Mouse (Mus musculus) mesoderm, embryonic 11.5 days (tissue): Measurements from ENCODE around the gene Dpp7.

ENCODE experiments used
- DNase-seq: peaks from one replicate; pipeline ENCODE4 v3.0.0-alpha.2; 2012; ENCODE audit warnings: low read depth, low spot score

Dpp7 gene

DNA sequence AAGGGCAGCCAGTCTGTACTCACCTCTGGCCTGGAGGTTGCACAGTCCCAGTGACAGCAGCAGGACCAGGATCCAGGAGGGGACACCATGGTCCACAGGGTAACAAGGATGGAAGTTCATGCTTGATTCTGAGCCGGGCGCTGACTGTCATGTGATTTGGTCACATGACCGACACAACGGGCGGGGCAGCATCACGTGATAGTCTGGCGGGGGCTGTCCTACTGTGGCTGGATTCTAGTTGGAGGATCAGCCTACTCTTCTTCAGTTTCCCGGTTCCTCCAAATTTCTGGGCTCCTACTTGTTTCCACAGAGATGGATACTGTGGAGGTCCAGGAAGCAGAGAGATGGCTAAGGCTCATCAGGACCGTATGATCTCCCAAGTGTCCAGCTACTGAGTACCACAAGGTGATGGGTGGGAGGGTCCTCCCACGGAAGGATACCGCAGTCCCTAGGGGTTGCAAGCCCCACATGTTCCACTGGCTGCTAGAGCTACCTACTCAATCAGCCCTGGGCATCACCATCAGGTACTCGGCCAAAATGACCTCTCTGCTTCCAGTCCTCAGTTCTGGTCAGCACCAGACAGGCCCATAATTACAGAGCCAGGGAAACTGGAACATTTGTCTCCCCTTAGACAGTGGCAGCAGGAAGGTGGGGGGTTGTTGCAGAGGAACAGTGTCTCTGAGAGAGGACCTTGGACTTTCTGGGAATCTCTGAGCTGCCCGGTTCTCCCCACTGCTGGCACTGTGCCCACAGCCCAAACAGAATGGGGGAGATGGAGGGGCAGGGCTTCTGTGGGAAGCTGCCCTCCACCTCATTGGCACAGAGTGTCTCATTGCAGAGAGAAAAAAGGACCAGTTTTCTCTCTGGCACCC lies at the start of gene Dpp7:
Gene Dpp7, minus strand, starts transcription at position 152 of the 872 bp plus-strand sequence.
- DNase-seq = peak; percentile 89

DNA sequence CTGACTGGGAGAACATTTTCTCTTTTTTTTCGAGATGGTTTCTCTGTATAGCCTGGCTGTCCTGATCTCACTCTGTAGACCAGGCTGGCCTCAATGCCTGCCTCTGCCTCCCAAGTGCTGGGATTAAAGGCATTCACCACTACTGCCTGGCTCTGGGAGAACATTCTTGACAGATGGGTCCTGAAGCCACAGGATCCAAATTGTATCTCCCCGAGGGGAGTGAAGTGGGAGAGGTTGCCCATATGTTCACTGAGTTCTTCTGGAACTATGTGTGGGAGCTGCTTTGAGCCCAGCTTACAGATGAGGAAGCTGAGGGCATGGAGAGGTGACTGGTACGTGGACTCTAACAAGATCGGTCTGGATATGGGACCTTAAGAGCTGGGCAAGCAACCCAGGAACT lies 47.8 kb upstream of the Dpp7 start:
- no peak for DNase-seq

DNA sequence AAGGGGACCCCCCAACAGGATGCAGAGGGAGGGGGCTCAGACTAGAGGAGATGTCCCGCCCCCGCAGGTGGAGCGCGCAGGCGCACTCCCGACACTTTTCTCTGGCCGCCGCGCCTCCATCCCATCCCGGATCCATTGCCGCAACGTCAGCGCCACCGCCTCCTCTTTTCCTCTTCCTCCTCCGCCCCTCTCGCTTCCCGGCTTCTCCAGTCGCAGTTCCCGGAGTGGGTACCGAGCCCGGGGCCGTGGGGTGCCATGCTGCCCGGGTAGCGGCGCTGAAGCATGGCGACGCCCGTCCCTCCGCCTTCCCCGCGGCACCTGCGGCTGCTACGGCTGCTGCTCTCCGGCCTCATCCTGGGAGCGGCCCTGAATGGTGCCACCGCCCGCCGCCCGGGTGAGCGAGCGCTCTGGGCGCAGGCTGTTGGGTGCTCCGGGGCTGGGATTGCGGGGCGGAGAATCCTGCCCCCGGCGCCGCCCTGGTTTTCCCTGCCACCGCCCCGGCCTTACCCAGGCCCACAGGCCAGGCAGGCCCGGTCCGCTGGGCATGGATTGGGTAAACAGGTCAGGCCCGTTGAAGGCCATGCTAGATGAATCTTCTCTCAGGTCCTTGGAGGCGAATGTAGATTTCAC lies 46.9 kb upstream of the Dpp7 start:
- DNase-seq = peak; percentile 48

DNA sequence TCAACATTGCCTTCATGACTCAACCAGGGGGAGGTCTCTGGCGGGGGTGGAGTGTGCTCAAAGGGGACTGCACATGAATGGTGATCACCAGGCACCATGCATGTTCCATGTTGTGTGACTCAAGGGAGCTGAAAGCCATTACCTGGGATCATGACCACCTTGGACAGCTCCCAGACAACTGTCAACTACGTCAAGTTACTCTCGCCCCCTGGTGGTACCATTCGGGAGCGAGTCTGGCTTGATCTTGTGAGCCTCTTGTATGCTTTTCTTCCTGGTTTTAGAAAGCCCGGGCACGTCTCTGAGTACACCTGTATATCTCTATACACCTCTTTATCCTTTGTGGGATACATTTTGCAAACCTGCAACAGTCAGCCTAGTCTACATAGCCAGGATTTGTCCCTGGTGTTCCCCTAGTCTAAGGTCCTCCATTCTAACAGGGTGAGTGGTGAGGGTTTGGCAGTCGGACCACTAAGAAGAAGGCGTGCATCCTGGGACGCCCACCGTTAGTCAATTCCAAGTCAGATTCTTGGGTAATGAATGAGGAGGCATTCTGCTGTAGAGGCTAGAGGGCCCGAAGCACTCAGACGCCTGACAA lies 46.3 kb upstream of the Dpp7 start:
- DNase-seq = peak; percentile 90

DNA sequence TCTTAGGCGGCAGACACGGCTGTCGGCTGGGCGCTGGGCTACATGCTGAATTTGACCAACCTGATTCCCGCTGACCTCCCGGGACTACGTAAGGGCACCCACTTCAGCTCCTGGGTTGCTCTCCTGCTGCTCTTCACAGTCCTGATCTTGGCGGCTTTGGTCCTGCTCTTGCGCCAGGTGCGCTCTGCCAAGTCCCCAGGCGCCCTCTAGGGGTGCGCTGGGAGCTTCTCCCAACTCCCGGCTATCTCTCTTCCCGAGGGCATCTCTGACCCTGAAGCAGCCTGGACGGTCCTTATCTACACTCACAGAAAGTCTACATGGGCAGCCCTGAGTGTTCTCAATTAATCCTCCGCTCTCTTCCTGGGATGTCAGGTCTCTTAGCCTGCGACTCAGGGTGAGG lies 44.6 kb upstream of the Dpp7 start:
- DNase-seq = no peak

DNA sequence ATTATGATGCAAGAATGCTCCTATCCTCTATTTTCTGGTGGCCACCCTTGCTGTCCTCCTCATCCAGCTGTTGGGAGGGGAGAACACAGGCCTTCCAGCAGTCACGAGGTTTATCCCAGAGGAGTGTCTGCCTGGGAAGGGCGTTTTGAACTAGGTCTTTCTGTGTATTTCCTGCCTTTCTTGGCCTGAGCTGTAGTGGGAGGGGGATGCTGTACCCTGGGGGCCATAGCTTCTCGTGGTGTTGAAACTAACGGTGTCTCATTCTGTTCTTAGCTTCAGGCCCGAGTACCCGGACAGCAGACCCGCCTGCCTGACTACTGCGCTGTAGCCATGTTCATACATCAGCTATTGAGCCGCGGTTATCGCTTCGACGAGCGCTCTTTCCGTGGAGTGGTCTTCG lies 44.1 kb upstream of the Dpp7 start:
- DNase-seq = no peak

DNA sequence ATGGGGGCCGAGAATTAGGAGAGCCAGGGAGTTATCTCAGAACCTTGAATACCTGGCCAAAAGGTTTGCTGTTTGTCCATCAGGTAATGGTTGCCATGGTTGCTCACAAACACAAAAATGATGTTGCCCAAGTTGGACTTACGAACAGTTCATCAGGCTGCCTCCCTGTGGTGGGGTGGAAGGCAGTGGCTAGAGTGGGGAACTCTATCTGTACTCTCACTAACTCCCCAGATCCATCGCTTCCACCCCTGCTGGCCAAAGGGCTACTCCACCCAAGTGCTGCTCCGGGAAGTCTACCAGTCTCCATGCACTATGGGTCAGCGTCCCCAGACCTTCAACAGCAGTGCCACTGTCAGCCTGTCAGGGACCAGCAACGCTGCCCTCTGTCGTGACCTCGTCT lies 42.9 kb upstream of the Dpp7 start, which contains the start of gene Npdc1:
Gene Npdc1, plus strand, starts transcription at position 301 of the 400 bp plus-strand sequence.
- DNase-seq = no peak

DNA sequence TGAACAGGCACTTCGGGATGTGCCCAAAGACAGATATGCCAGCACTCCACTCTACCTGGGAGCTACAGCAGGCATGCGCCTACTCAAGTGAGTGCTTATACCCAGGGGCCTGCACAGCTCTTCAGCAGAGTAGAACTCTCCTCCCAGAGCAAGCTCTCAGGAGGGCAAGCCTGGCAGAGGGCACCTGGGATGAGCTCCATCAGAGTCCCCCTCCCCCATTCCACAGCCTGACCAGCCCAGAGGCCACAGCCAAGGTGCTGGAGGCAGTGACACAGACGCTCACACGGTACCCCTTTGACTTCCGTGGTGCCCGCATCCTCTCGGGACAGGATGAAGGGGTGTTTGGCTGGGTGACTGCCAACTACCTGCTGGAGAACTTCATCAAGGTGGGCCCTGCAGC lies 41.9 kb upstream of the Dpp7 start:
- DNase-seq = no peak

DNA sequence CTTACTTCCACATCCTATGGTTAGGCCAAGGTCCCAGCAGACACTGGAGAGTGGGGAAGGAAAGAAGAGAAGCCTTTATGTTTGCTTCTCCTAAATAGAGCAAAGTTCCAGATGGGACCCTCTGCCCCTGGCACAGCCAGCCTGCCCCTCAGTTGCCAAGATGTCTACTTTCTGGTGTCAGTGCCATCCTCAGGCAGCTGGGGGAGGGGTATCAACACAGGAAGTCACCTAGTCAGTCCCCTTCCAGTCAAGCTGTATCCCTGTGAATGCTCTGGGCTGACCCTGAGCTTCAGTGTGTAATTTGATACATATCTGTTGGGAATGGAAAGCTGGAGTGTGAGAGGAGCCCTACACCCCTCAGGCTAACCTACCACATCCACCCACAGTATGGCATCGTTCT lies 40.9 kb upstream of the Dpp7 start:
- no peak for DNase-seq

DNA sequence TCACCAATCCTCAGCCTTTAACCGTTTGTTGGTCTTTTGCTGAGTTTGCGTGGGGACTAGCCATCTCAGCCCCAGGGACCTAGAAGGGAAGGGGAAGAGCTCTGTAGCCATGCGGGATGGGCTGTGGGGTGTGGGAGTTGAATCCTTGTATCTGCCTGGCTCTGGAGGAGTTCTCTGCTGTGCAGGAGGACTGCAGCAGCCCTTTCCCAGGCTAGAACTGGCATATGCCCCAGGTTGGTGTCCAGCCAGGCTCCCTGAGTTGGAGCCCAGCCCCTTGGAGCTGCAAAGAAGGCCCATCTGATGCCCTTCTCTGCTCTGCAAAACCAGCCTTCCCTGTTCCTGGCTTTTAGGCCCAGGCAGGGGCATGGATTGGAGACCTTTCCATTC lies 40.4 kb upstream of the Dpp7 start:
- DNase-seq = no peak

DNA sequence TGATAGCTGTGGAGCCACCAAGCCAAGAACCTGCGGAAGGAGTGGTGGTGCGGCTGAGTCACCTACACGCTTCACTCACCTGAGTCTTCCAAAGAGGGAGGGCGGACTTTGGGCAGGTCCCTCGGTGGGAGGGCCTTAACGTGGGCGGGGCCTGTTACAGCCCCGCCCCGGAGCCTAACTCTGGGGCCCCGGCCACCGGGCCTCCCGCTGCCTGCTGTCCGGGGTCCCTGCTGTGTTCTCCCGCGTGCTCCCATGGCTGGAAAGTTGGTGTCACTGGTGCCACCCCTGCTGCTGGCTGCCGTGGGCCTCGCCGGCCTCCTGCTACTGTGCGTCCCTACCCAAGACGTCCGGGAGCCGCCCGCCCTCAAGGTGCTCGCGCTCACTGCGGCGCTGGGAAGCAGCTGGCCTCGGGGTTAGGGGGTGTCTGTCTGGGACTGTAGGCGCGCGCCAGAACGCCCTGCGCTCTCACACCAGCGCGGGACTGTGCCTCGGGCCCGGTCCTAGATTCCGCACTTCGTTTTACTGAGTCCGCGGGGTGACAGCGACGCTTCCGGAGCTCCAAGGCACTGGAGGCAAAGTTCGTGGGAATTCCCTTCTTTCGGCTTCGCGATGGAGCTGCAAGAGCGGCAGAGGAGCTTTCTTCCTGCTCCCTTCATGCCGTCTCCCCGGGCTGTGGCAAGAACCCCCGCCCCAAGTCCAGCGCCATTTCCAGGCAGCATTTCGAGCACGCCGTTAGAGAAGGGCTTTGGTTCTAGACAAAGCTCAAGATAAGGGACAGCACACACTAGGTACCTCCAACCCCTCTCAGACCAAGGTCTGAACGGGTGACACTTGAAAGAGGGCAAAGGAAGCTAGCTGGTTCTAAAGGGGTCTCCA lies 39.8 kb upstream of the Dpp7 start, which contains the start of gene Entpd2:
Gene Entpd2, plus strand, starts transcription at position 154 of the 876 bp plus-strand sequence.
- peak; percentile 33 for DNase-seq

DNA sequence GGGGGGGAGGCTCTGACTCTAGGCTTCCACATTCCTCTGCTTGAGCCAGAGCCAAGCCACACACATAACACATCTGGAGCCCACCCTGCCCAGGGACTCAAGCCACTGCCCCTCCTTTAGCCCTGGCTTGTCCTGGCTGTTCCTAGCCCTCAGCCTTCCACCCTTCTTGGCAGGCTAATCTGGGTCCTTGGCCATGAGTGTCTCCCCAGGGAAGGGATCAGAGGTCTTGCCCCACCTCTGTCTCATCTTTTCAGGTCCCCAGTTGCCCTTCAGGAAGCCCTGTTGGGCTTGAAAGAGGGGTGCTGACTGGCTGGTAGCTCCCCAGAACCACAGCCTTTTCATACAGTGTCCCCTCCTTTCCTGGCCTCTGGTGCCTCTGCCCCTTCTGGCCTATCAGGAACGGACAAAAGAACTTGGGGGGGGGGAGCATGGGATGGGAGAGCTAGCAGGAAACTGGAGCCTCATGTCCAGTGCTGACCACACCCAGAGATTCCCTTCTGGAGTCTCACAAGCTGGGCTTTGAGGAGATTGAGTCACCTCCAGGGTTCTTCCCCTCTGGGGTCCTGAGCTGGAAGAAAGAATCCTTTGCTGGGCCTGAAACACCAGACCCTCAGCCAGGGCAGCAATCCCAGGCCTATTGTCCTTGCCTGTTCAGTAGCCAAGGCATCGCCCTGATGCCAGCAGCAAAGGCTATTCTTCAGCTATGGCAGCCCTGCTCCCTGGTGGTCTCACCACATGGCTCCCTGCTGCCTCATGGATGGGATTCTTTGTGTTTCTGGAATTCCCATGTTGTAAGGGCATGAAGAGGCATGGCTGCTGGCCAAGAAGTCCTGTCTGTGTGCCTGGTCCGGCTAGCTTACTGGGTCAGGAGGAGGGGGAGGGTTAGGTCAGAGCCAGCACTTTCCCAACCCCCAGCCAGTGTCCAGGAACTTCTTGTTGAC lies 38.4 kb upstream of the Dpp7 start:
- DNase-seq = no peak

DNA sequence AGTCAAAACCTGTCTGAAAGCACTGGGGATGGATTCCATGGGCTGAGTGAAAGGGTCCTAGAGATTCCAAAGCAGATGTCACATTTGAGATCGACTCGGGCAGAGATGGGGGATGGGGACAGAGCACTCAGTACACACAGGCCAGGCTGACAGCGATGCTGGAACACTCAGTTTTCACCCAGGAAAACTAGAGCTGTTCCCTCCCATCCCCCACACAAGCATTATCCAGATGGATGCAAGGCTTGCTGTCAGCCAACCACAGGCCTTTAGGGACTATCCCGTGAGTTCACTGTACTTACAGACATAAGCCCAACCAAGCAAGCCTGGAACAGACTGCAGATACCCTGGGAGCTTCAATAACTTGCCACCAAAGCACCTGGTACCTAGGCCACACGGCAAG lies 35.1 kb upstream of the Dpp7 start:
- no peak for DNase-seq

DNA sequence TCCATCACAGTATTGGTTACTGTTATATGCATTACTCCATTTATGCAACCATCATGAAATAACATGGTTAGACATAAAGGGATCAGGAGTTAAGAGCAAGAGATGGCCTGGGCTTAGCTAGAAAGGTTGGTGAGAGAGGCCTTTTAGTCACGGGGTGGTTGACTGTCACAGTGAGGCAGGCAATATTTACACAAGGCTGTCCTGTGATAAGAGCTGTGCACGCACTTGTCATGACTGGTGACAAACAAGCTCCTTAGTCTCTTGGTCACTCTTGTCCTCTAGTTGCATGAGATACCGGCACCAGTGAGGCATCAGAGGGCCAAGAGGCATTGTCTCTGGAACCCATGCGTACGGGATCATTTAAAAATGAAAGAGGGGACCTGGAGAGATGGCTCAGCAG lies 28.3 kb upstream of the Dpp7 start:
- DNase-seq = no peak

DNA sequence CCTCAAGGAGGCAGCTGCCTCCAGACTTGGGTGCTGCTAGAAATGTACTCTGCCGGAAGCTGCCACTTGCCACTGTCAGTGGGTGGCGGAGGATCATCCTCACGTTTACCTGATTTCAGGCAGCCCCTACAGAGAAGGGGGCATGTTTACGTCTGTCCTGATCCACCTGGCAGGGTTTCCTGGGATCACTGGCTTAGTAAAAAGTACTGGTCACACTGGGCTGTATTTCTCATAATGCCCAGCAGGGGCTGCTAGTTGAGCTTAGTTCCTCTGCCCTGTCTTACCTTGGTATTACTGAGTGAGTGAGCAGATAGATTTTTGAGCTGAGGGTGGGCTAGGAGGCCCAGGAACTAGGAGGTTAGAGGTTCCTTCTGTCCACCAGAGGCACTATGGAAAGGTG lies 20.4 kb upstream of the Dpp7 start:
- DNase-seq = peak; percentile 49

DNA sequence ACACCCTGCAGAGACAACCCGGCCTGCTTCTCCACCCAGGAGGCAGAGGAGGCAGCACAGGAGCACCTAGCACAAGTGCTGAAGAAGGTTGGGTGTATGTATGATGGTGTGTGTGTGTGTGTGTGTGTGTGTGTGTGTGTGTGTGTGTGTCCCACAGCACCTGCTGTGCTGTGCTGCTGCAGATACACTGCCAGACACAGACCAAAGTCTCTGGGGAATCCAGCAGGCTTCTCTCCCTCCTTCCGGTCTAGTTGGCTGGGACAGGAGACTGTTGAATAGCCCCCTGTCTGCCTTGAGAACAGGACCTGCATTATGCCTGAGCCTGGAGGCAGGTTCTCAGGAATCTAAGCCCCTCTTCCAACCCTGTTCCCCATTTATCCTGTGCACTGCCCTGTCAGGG lies 17.3 kb upstream of the Dpp7 start:
- no peak for DNase-seq

DNA sequence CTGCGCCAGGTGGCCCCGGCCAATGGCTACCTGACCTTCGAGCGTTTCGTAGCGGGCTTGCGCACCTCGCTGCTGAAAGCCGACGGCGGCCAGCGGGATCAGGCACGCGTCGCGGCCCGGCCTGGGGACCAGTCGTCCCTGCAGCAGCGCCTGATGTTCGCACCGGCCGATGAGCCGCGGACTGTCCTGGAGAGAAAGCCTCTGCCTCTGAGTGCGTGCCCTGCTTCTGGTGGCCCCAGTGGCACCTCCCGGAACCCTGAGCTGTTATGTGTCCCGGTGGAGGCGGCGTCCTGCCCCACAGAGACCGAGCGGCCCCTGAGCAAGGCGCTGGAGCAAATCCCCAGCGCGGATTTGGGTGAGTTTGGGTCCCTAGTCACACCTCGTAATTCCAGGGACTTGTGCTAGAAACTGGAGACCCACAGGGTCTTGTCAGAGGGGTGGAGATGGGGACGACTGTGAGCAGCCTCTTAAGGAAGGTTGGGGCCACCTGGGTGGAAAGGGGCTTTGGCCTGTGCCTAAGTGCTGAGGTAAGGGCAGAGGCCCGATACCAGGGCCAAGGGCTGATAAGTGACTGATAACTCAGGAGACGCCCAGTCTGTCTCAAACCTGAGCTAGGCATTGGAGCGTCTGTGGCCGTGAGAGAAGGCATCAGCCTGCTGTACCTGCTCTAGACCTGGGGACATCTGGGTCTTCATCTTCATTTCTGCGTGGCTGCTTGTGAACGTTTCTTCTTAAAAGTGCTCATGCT lies 16.7 kb upstream of the Dpp7 start:
- DNase-seq = no peak

DNA sequence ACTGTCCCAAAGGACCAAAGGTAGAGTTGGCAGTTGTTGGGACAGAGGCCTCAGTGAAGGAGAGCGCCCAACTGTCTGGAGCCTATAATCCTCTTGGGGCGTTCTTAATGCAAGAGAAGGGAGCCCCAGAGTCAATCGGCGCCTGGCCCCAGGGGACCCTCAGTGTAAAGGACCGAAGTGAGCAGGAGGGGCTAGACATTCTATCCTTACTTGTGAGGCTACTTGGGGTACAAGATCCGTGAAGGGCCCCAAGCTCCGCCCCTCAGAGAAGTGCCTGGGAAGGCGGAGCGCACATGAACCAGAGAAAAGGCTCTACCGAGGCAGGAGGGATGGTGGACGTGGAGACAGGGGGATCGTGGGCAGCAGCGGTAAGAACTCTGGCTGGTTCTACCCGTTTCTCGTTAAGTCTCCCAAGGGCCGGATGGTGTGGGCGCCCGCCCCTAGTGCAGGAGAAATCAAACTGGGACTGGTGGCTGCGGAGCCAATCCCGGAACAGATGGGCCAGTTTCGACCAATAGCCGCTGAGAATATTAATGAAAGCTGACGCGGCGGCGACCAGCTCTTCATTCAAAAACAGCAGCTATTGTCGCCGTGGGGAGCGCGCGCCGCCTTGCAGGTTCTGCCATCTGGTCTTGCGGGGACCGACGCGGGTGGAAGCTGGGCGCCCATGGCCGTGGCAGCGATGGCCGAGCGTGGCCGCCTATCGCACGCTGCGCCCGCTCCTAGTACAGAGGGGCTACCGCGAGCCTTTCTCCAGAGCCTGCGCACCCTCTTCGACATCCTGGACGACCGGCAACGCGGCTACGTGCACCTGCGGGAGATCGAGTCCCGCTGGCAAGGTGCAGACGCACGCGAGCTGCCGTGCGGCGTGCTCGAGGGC lies 15.8 kb upstream of the Dpp7 start, which contains the start of gene Sapcd2:
Gene Sapcd2, plus strand, starts transcription at position 558 of the 880 bp plus-strand sequence.
- peak; percentile 93 for DNase-seq

DNA sequence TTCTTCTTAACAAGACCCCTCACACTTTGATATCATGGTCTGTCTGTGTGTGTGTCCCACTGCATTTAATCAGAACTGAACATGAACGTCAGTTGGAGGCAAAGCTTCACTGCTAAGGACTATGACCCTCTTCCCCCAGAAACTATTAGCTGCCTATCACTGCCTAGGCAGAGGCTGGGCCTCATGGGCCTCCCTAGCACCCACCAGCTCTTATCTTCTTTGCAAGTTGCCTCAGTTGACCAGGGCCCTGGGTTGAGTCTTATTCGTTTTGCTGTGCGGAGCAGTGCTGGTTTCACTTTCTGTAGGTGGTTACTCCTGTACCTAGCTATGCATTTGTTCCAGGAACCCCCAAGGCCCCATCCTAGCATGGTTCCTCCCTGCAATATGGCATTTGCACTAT lies 13.8 kb upstream of the Dpp7 start:
- no peak for DNase-seq
